Mouse (Mus musculus) embryo, embryonic 10.5 days (tissue): ENCODE data around the gene Pcbp4.

Source experiments
- DNase-seq: peaks from one replicate; pipeline ENCODE4 v3.0.0-alpha.2; 2015; ENCODE audit warnings: low spot score

Pcbp4 gene

DNA sequence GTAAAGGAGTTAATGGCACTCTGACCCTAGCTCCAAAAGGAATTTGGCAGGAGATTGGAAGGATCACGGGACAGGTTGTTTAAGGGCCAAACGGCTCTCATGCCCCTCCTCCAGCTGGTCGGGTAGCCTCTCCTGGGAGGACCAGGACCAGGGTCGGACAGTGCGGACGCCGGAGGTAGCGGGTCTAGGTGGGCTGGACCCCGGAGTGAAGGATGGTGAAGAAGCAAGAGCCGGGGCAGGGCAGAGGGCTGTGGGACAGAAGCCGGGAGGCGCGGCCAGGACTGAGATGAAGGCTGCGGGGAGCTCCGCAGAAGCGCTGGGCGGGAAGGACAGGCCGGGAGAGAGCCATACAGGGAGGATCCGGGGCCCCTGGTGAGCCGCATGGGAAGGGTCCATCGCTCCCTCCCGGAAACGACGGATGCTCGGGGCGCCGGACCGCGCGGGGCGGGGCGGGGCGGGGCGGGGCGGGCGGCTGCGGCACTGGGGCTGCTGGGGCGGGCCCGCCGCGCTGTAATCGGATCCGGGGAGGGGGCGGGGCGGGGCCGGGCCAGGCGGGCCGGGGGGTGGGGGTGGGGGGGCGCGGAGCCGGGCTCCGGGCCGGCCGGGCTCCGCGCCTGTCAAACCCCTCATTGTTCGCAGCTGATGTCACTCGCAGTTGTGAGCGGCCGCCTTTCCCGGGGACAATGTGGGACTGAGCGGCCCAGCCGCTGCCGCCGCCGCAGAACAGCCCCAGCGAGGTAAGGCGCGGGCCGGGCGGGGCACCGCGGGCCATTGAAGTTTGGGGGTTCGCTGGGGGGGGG lies at the start of gene Pcbp4:
Gene Pcbp4, plus strand, starts transcription at position 21 of the 800 bp plus-strand sequence.
- peak; percentile 86 for DNase-seq

- DNase-seq, result peak; percentile 56
These were observed 47.8 kb upstream of the Pcbp4 start for GRCm38 (mm10) chr9:106405275-106405674.

DNA sequence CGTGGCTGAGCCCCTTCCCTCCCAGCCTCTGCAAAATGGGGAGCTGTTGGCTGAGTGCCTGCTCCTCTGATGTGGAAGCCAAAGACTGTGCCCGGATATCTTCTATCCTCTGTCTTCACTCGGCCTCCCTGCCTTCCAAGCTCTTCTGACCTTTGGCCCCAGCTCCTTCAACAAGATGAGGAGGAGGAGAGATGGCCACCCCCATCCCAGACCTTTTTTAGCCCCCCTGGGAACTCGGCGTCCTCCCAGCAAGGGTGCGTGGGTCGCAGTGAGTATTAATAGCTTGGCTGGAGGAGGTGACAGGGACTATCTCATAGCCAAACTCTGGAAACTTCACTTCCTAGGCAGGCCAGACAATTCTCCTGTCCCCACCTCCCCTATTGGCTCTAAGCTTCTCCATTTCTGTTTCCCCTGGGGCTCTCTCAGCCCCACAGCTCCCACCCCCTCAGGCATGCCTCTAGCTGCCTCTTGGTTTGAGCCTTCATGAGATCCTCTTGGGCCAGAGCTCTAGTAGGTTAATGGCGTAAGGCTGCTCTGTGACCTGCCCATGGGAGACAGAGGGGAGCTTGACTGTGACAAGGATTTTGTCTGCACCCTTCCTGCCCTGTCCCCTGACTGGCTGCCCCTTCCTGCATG lies 46.5 kb upstream of the Pcbp4 start:
- no peak for DNase-seq

GRCm38 (mm10) chr9:106409096-106409495 lies 44.0 kb upstream of the Pcbp4 start:
- DNase-seq, result no peak

GRCm38 (mm10) chr9:106410086-106410650 lies 42.9 kb upstream of the Pcbp4 start:
- no peak for DNase-seq

DNA sequence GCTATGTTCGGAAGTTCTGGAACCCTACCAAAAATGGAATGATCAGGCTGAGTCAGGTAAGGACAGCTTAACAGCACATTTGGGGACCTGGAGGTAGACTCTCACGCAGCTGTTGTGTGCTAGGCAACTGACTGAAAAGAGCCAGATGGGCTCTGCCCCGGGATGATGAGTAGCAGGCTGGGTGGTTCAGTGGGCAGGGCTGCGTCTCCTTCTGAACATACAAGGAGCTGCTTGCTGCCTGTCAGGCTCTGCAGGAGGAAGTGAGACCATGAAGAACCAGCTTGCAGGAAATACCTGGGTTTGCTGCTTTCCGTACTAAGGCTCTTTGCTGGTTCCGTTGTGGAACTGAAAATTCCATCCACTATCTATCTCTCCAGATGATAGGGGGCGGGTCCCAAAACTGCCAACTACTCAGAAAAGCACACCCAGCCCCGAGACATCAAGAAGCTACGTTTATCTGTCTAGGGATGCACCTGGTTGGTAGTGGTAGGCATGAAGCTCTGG lies 41.9 kb upstream of the Pcbp4 start:
- no peak for DNase-seq

DNA sequence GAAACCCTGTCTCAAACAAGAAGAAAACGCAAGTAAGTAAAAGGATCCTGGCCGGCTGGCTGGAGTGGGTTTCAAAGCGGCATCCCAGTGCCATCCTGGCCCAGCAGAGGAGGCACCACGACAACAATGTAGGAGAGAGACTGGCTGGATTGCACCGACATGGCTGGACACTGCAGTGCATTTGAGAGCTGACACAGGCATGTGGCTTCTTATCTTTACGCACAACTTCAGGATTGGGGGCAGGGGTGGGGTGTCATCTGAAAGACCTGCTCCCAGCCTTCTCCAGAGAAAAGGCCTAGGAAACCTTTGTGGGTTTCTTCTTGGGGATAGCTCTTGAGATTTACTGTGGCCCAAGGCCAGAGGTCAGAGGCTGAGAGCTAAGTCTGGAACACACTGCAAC lies 41.4 kb upstream of the Pcbp4 start:
- DNase-seq, result no peak

GRCm38 (mm10) chr9:106412210-106412609 lies 40.9 kb upstream of the Pcbp4 start:
- no peak for DNase-seq

DNA sequence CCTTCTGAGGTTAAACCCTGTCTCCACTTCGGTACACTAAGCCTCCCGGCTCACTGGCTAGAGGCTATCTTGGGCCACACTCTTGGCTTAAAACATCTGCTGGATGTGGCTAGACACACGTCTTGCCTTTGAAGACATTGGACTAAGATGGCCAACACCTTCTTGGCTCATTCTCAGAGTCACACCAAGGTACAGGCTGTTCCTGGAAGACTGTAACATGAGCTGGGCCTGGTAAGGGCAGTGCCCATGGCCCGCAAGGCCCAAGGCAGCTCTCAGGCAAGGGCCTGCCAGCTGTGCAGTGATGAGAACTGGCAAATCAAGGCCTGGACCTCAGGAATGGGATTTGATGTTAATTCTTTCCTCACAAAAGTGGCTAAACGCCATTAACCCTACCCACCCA lies 39.5 kb upstream of the Pcbp4 start:
- no peak for DNase-seq

DNA sequence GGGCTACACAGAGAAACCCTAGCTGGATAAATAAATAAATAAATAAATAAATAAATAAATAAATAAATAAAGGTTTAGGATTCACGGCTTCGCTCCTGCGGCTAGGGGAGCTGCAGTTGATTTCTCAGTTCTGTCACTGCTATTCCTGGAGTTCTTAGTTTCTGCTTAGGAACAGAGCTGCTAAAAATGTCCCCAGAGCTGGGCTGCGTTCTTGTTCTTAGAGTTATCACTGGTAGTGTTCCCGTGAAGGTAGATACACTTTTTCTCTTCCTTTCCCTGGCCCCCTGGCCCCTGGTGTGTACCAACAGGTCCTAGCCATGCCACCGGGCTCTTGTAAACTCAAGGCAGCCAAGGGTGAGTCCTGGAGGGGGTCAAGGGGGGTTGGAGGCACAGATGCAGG lies 36.3 kb upstream of the Pcbp4 start:
- no peak for DNase-seq

- peak; percentile 74 for DNase-seq
These were observed 35.1 kb upstream of the Pcbp4 start for GRCm38 (mm10) chr9:106417841-106418625.

- DNase-seq, result peak; percentile 85
These were observed 32.5 kb upstream of the Pcbp4 start for GRCm38 (mm10) chr9:106420608-106421007.

DNA sequence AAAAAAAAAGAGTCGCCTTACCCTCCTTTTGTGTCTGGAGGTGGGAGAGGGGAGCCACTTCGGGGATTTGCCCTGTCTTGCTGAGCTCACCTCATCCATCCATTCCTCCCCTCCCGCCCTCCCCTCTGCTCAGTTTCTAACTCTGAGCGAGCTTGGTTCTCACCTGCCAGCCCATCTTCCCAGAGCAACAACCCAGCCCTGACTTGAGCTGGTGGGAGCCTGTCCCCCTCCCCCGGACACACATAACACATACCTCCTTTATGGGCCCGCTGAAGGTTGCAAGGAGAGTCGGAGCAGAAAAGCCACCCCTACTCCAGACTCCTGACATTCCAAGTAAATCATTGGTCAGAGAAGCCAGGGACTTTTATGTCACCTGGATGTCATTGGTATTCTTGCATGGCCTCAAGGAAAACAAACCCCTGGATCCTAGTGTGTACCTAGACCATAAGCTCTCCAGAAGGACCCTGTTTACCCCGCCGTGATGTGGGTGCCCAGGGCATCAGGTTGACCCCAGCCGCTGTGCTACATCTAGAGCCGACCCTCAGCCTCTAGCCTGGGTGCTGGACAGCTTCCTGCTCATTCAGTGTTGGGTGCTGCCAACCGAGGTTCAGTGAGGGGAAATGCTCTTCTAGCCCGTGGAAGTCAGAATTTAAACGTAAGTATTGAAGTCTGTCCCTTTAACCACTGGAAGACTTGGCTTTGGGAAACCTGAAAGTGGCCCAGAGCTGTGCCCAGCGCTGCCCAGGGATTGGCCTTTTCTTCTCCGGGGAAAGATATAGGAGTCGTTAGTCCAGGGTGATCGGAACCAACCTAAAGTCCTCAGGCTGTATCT lies 31.8 kb upstream of the Pcbp4 start:
- peak; percentile 34 for DNase-seq

DNA sequence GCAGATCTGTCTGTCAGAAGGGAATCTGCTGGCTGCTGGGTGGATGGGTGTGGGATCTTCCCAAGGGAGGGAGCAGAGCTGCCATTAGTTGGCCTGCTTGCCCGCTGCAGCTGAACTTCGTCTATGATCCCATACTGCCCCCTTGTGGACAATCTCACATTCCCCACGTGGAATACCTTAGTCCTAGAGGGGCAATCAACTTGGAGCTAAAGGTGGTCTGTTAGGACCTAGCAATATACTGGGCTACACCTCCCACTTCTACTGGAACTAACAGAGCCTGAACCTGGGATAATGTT lies 31.3 kb upstream of the Pcbp4 start:
- peak; percentile 96 for DNase-seq

- no peak for DNase-seq
These were observed 24.3 kb upstream of the Pcbp4 start for GRCm38 (mm10) chr9:106428719-106429220.

DNA sequence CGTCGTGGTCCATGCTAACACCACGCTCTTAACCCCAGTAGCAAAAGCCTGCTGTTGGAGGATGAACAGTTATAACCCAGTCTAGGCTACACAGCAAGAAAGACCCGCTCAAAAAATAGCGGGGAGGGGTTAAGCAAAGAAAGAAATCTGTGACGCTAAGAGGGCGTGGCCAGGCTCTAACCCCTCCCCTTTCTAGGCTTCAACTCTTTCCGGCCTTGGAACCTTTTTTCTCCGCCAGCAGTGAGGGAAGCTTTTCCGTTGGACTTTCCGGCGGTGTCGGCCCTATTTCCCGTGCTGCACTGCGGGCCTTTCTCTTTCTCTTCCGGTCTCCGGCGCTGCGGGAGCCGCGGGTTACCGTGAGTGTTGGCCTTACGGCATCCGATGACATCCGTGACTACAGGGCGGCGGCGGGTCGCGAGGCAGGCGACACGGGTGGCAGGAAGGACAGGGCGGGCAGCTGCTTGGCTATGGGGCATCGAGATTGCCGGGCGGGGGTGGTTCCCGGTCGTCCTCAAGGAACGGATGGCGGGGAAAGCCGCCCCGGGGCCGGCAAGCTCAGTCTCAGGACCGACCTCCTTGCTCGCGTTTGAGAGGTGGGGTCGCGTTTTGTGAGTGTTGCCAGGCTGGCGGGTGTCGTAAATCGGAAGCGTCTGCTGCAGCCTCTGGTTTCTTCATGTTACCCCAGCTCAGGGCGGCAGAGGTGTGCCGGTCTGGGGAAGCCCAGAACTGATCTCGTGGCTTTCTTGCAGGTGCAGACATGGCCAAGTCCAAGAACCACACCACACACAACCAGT lies 23.7 kb upstream of the Pcbp4 start, which contains the start of gene Rpl29:
Gene Rpl29, plus strand, starts transcription at position 234 of the 794 bp plus-strand sequence.
- DNase-seq, result peak; percentile 99

- DNase-seq, result no peak
These were observed 23.2 kb upstream of the Pcbp4 start for GRCm38 (mm10) chr9:106430015-106430264.

DNA sequence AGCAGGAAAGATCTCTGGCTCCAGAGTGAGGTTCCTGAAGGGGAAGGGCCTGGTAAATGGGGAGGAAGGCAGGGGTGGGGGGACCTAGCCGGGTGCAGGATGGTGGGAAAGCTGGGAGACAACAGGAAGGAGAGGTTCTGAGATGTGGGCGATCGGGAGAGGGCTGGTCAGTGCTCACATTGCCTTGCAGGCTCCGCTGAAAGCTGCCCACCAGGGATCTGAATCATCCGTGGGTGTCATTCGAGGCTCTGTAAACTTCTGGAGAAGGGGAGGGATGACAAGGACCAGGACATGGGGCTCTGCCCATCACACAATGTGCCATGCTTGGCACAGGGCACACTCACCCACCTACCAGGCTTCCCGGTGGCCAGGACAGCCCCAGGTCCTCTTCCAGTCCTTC lies 19.7 kb upstream of the Pcbp4 start:
- DNase-seq, result no peak

DNA sequence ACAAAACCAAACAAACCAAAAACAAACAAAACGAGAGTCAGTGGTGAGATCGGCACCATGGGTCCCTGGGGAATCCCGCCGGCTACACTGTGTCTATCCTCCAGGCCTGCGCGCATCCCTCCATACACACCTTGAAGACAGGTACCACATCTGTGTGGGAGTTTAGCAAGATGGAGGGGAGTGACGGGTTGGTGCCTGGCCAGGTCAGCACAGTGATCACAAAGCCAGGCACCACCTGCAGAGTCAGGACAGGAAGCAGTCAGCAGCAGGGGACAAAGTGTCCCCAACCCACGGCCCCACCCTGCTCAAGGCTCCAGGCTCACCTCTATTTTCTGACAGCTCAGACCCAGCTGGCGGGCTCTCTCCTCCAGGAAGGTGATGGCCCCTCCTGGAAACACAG lies 16.5 kb upstream of the Pcbp4 start:
- DNase-seq, result no peak

DNA sequence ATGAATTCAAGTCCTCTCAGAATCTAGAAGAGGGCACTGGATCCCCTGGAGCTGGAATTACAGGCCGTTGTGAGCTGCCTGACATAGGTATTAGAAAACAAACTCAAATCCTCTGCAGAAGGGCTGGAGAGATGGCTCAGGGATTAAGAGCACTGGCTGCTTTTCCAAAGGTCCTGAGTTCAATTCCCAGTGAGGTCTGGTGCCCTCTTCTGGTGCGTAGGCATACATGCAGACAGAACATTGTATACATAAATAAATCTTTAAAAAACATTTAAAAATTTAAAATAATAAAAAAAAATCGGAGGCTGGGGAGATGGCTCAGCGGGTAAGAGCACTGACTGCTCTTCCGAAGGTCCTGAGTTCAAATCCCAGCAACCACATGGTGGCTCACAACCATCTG lies 10.4 kb upstream of the Pcbp4 start:
- DNase-seq, result no peak

DNA sequence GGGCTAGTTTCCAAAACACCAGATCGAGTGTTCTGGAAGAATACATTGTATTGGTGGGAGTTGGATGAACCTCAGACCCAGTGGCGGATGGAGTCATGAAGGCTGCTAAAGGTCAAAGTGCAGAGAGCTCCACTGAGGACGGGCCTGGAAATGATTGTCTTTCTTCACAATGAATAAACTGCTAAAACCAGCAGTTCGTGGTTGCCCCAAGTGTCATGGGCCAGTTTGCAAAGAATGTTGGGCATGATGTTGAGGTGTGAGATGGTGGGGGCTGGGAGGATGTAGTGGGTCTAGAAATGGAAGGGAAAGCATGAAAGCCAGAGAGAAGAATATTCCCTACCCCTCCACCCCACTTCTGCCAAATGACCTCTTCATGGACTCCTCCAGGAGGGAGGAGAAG lies 8.3 kb upstream of the Pcbp4 start:
- DNase-seq, result no peak
